Mouse (Mus musculus) liver, adult 2 months (tissue): Measurements from ENCODE around the gene Kdm1b. TPM values are rescaled to one million over a fixed set of nuclear protein-coding genes. Genes with fewer than 3 reads are reported as not detected.

Source experiments
- DNase-seq: peaks from one replicate; pipeline ENCODE4 v3.0.0-alpha.2; 2011; ENCODE audit warnings: low read depth, low spot score; ENCODE audit errors: extremely low read depth
- H3K27ac ChIP-seq: fragments of 200-500 bp; replicated peaks from 2 replicates; pipeline ENCODE4 v1.5.1; 2012; ENCODE audit warnings: low read depth, mild to moderate bottlenecking, control low read depth, inconsistent platforms, low read length; ENCODE audit not compliant: insufficient read depth
- H3K27me3 ChIP-seq: fragments of 200-500 bp; 2 replicates; pipeline ENCODE4 v1.6.1; 2012; ENCODE audit warnings: mild to moderate bottlenecking, moderate library complexity, low read length, inconsistent platforms; ENCODE audit not compliant: control insufficient read depth, insufficient read depth
- H3K36me3 ChIP-seq: fragments of 200-500 bp; 2 replicates; pipeline ENCODE4 v1.6.1; 2012; ENCODE audit warnings: low read length, inconsistent platforms; ENCODE audit not compliant: control insufficient read depth, insufficient read depth
- H3K4me1 ChIP-seq: fragments of 200-500 bp; 2 replicates; pipeline ENCODE4 v1.6.1; 2011; ENCODE audit warnings: low read length; ENCODE audit not compliant: control insufficient read depth, insufficient read depth
- H3K4me3 ChIP-seq: fragments of 200-500 bp; 2 replicates; pipeline ENCODE4 v1.5.1; 2011; ENCODE audit warnings: low read depth, mild to moderate bottlenecking, control low read depth, low read length, moderate library complexity; ENCODE audit not compliant: insufficient read depth
- H3K79me2 ChIP-seq: fragments of 200-500 bp; 2 replicates; pipeline ENCODE4 v1.6.1; 2012; ENCODE audit warnings: inconsistent platforms, mild to moderate bottlenecking, low read length, moderate library complexity; ENCODE audit not compliant: control insufficient read depth, insufficient read depth
- H3K9ac ChIP-seq: fragments of 200-500 bp; 2 replicates; pipeline ENCODE4 v1.6.1; 2012; ENCODE audit warnings: low read depth, mild to moderate bottlenecking, control low read depth, inconsistent platforms, low read length
- CTCF ChIP-seq: fragments of 200-500 bp; IDR thresholded peaks from 2 replicates; pipeline ENCODE4 v1.5.1; 2011; ENCODE audit warnings: low read depth, low read length, control low read depth
- POLR2A ChIP-seq: fragments of 200-500 bp; IDR thresholded peaks from 2 replicates; pipeline ENCODE4 v1.6.1; 2011; ENCODE audit warnings: low read length, control low read depth; ENCODE audit not compliant: insufficient read depth; ENCODE audit errors: extremely low read depth
- WGBS: fragments of 180-500 bp; shearing (Covaris S2); methylation state at CpG from one replicate; pipeline ENCODE4 v1.1.7; 2018; 5-methylcytosine and 5-hydroxymethylcytosine counted together
- polyA plus RNA-seq: library from polyadenylated mRNA; depleted of rRNA; stranded (reverse); fragments of >200 nt; gene quantifications from 2 replicates; pipeline ENCODE4 v1.2.3, GENCODE M21; 2012
- total RNA-seq: library from RNA; depleted of rRNA; stranded (reverse); fragments of >200 nt; gene quantifications from 2 replicates; pipeline ENCODE4 v1.2.3, GENCODE M21; 2014

The Kdm1b gene
- total and polyA plus RNA-seq, 2 experiments, result 7.4 to 21.1 TPM

DNA sequence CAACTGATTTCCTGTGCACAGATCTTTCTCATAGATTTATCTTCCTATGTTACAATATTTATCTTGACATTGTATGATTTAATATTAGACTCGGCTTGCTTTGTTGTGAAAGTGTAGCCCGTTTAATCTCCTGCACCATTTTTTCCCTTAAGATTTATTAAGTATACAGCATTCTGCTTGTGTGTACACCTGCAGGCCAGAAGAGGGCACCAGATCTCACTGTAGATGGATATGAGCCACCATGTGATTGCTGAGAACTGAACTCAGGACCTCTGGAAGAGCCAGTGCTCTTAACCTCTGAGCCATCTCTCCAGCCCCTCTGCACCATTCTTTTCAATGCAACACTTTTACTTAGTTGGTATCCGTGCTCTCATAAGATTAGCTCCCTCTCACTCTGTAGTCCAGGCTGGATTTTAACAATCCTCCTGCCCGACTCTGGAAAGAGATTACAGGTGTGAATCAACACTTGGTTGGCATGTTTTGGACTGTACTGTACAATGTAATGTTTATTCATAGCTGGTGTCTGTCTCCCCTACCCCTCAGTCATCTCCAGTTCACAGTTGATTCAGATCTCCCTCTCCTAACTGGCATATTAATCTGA, 37.7 kb downstream of the Kdm1b start:
- no peak overlapping the region for H3K9ac ChIP-seq
- H3K36me3 ChIP-seq, result peaks cover 29% of the 10 kb centered on the region
- no peaks in the 10 kb centered on the region for H3K79me2 ChIP-seq
- DNase-seq, result no peak
- H3K4me1 ChIP-seq, result peaks cover 9% of the 10 kb centered on the region
- 95% methylated on average over 4 of the region's 4 CpGs for WGBS
- H3K27ac ChIP-seq, result no peak overlapping the region
- no peaks in the 10 kb centered on the region for H3K27me3 ChIP-seq
- TF ChIP-seq CTCF (peak; percentile 44; the same call in 1 of the 2 replicates), POLR2A (no peak)
- no peak overlapping the region for H3K4me3 ChIP-seq

DNA sequence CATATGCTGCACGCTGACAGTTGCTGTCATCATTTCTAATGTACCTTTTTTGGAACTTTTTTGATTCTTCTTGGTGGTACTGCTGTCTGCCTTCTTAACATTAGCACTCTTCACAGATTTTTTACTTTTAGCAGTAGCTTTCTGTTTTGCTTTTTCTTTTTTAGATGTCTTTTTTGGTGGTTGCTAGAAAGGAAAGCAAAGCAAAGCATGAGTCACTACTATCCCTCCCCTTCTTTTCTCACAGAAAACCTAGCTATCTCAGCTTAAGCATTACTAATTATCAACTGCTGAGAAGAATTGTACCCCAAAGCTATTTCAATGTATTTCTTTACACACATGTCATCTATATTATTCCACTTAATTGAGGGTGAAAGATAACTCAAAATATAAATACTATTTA, 45.1 kb downstream of the Kdm1b start:
- Histone ChIP-seq H3K79me2 (no peaks in the 10 kb centered on the region), H3K27me3 (no peaks in the 10 kb centered on the region), H3K27ac (no peak overlapping the region), H3K36me3 (peaks cover 29% of the 10 kb centered on the region), H3K4me3 (no peak overlapping the region), H3K4me1 (peaks cover 5% of the 10 kb centered on the region; the same call in 1 of the 2 replicates), H3K9ac (no peak overlapping the region)
- 96% methylated on average over 1 of the region's 1 CpGs for WGBS
- TF ChIP-seq CTCF (no peak), POLR2A (no peak)
- no peak for DNase-seq

DNA sequence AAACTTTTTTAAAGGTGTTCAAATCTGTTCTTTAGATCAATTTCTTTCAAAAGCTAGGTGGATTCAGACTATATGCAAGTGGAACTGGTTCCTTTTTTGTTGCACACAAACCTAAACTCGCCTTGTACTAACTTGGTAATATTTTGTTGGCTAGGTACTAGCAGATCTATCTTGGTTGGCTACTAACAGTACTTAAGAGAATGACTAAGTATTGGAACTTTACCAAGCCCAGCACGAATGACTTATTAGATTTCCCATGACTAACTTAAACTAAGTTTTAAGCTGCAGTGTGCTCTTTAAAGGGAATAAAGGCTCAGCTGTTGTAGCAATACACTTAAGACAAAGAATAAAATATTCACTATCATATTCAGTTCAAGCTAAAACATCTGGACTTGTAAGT, 46.0 kb downstream of the Kdm1b start:
- Histone ChIP-seq H3K4me3 (no peak overlapping the region), H3K27ac (no peak overlapping the region), H3K9ac (no peak overlapping the region), H3K4me1 (peaks cover 5% of the 10 kb centered on the region; the same call in 1 of the 2 replicates), H3K79me2 (no peaks in the 10 kb centered on the region), H3K36me3 (peaks cover 31% of the 10 kb centered on the region), H3K27me3 (no peaks in the 10 kb centered on the region)
- WGBS, result 71% methylated on average over 2 of the region's 2 CpGs
- TF ChIP-seq POLR2A (no peak), CTCF (no peak)
- DNase-seq, result no peak

DNA sequence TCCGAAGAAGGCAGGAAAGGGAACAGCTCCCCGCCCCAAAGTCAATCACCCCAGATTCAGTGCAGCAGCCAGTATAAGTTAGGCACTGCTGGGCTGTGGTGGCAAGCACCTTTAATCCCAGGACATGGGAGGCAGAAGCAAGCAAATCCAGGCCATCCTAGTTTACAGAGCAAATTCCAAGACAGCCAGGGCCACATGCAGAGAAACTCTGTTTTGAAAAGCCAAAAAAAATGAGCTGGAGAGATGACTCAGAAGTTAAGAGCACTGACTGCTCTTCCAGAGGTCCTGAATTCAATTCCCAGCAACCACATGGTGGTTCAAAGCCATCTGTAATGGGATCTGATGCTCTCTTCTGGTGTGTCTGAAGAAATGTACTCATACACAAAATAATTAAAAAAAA, 50.5 kb downstream of the Kdm1b start:
- DNase-seq, result no peak
- Histone ChIP-seq H3K4me1 (no peaks in the 10 kb centered on the region), H3K27ac (no peak overlapping the region), H3K79me2 (no peaks in the 10 kb centered on the region; the same call in 1 of the 2 replicates), H3K9ac (no peak overlapping the region), H3K36me3 (peaks cover 27% of the 10 kb centered on the region), H3K27me3 (no peaks in the 10 kb centered on the region), H3K4me3 (no peak overlapping the region)
- 83% methylated on average over 2 of the region's 2 CpGs for WGBS
- TF ChIP-seq POLR2A (no peak), CTCF (no peak)

DNA sequence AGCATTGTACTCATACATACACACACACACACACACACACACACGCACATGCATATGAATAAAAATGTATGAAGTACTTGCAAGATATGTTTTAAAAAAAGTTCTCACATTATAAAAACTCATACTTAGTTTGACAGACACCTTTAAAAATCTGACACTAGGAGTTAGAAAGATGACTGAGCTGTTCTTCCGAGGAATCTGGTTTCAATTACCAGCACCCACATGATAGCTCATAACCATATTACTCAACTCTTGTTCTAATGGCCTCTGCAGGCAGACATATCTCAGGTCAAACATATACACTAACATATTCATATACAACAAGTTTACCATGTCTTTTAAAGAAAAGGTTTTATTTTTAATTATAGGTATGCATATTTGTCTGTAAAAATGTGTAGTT, 53.3 kb downstream of the Kdm1b start:
- no peak for DNase-seq
- H3K36me3 ChIP-seq, result peaks cover 28% of the 10 kb centered on the region
- H3K9ac ChIP-seq, result no peak overlapping the region
- no peak overlapping the region for H3K27ac ChIP-seq
- H3K27me3 ChIP-seq, result no peaks in the 10 kb centered on the region
- 89% methylated on average over 2 of the region's 2 CpGs for WGBS
- H3K4me1 ChIP-seq, result no peaks in the 10 kb centered on the region
- TF ChIP-seq CTCF (no peak), POLR2A (no peak)
- H3K4me3 ChIP-seq, result no peak overlapping the region
- H3K79me2 ChIP-seq, result no peaks in the 10 kb centered on the region; the same call in 1 of the 2 replicates

DNA sequence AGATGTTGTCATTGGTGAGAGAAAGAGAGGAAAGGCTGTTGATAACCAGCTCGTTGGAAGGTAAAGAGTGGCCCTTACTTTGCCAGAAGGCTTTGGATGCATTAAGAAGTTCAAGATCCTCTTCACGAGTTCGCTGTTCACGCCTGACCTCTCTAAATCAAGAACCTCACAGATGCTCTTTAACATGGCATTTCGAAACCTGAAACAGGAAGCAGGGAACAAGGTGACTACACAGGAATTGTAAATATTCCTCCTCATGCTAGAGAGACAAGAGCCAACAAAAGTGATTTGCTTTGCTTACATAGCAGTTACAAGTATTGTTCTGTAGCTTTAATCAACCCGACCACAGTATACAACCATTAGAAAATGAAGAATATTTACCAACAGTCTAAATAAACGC, 56.0 kb downstream of the Kdm1b start:
- Histone ChIP-seq H3K27ac (no peak overlapping the region), H3K4me3 (no peak overlapping the region), H3K27me3 (no peaks in the 10 kb centered on the region), H3K9ac (no peak overlapping the region), H3K4me1 (no peaks in the 10 kb centered on the region), H3K36me3 (peaks cover 22% of the 10 kb centered on the region), H3K79me2 (peaks cover 3% of the 10 kb centered on the region; the same call in 1 of the 2 replicates)
- TF ChIP-seq POLR2A (no peak), CTCF (no peak)
- 66% methylated on average over 7 of the region's 7 CpGs for WGBS
- no peak for DNase-seq
